Mouse (Mus musculus): Measurements from ENCODE around the gene Kmt2c.

DNA sequence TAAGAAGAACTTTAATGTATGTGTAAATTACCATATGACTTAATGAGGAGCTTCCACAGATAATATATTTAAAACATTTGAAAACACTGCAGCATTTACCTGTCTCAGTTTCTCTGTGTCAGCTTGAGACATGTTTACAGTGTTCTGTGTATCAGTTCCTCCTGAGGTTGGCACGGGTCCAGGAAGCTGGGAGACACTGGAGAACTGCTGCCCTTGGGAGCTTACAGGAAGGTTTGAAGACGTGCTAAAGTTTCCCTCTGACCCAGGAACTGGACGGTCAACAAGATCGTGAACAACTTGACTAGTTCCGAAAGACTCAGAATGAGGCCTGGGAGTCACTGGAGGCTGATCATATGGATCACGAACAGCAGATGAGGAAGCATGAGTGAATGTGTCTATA is 184.7 kb downstream of the Kmt2c start:
- no peak for TF ChIP-seq HCFC1 (IDR thresholded peaks at IDR 0.05; ENCODE audit: low read depth, low read length)
- TF ChIP-seq RCOR1 (IDR thresholded peaks at IDR 0.05; ENCODE audit: low read depth, low read length): no peak
- TF ChIP-seq POLR2AphosphoS2 (IDR thresholded peaks at IDR 0.05; ENCODE audit: low read length): no peak
- TF ChIP-seq CTCF (IDR thresholded peaks at IDR 0.05 in 2 of 3, conservative IDR thresholded peaks at IDR 0.05 in 1 of 3; ENCODE audit: control insufficient read depth in 1 of 3, insufficient read depth in 1 of 3, low read depth in 2 of 3, low read length in 3 of 3, poor library complexity in 1 of 3, severe bottlenecking in 1 of 3): no peak
- no peak for TF ChIP-seq MXI1 (IDR thresholded peaks at IDR 0.05; ENCODE audit: low read depth, low read length)
- no peak for TF ChIP-seq ZNF384 (IDR thresholded peaks at IDR 0.05; ENCODE audit: low read depth, low read length)
- TF ChIP-seq MAFK (IDR thresholded peaks at IDR 0.05; ENCODE audit: borderline replicate concordance, low read depth, low read length): no peak
- no peak for TF ChIP-seq POLR2A (IDR thresholded peaks at IDR 0.05; ENCODE audit: control insufficient read depth in 1 of 2, insufficient read depth in 1 of 2, low read depth in 1 of 2, low read length in 2 of 2, poor library complexity in 1 of 2)
- TF ChIP-seq SMC3 (IDR thresholded peaks at IDR 0.05; ENCODE audit: low read depth, low read length): no peak
